Mouse (Mus musculus) embryo, embryonic 10 days (tissue): ENCODE results near the gene Sirt3.
"Not testable (repeated sequence)": the region's sequence is repeated elsewhere in the genome, so short reads cannot be mapped to it uniquely, and the experiment has no call there.

Experiments
- DNase-seq: peaks from one replicate; pipeline ENCODE4 v3.0.0-alpha.2; 2015; ENCODE audit warnings: low spot score

The Sirt3 gene

GRCm38 (mm10) chr7:140897863-140898262 lies 15.8 kb upstream of the Sirt3 start:
- no peak for DNase-seq

GRCm38 (mm10) chr7:140894611-140895010 lies 12.5 kb upstream of the Sirt3 start:
- DNase-seq: no peak

GRCm38 (mm10) chr7:140894031-140894430 lies 11.9 kb upstream of the Sirt3 start:
- DNase-seq: no peak

GRCm38 (mm10) chr7:140890636-140891035 lies 8.5 kb upstream of the Sirt3 start:
- not testable (repeated sequence) for DNase-seq

- DNase-seq: peak; percentile 8
These were observed 327 bp upstream of the Sirt3 start for GRCm38 (mm10) chr7:140882469-140882803.

GRCm38 (mm10) chr7:140880865-140881515 lies 1.1 kb downstream of the Sirt3 start:
- DNase-seq: peak; percentile 7

GRCm38 (mm10) chr7:140880419-140880818 lies 1.7 kb downstream of the Sirt3 start:
- no peak for DNase-seq

- DNase-seq: no peak
These were observed 2.8 kb downstream of the Sirt3 start for GRCm38 (mm10) chr7:140879355-140879754.

- no peak for DNase-seq
These were observed 4.7 kb downstream of the Sirt3 start for GRCm38 (mm10) chr7:140877364-140877763.

GRCm38 (mm10) chr7:140874224-140874623 lies 7.9 kb downstream of the Sirt3 start:
- no peak for DNase-seq

GRCm38 (mm10) chr7:140864761-140865160 lies 17.3 kb downstream of the Sirt3 start:
- no peak for DNase-seq

- no peak for DNase-seq
These were observed 21.4 kb downstream of the Sirt3 start for GRCm38 (mm10) chr7:140860728-140861127.

- DNase-seq: no peak
These were observed 22.1 kb downstream of the Sirt3 start for GRCm38 (mm10) chr7:140859997-140860396.

GRCm38 (mm10) chr7:140858746-140859145 lies 23.4 kb downstream of the Sirt3 start:
- DNase-seq: no peak

- DNase-seq: no peak
These were observed 24.3 kb downstream of the Sirt3 start, which contains the start of gene Bet1l for GRCm38 (mm10) chr7:140857550-140858505. TSS of gene Bet1l (minus strand) at chr7:140857577.

GRCm38 (mm10) chr7:140856785-140857549 lies 25.1 kb downstream of the Sirt3 start, which contains the start of gene Ric8a:
TSS of gene Ric8a (plus strand) at chr7:140856957.
- DNase-seq: peak; percentile 83

GRCm38 (mm10) chr7:140855860-140856784 lies 26.0 kb downstream of the Sirt3 start, which contains the start of gene Gm45785:
TSS of gene Gm45785 (minus strand) at chr7:140856331.
- DNase-seq: peak; percentile 91

- no peak for DNase-seq
These were observed 26.9 kb downstream of the Sirt3 start for GRCm38 (mm10) chr7:140855181-140855580.

GRCm38 (mm10) chr7:140854483-140854882 lies 27.6 kb downstream of the Sirt3 start:
- no peak for DNase-seq

- DNase-seq: no peak
These were observed 28.7 kb downstream of the Sirt3 start for GRCm38 (mm10) chr7:140853386-140853785.

GRCm38 (mm10) chr7:140851916-140852315 lies 30.2 kb downstream of the Sirt3 start:
- DNase-seq: no peak
